Mouse (Mus musculus) intestine, embryonic 15.5 days (tissue): ENCODE results near the gene Arhgap15. TPM values are rescaled to one million over a fixed set of nuclear protein-coding genes. Genes with fewer than 3 reads are reported as not detected.

Experiments
- ATAC-seq: fragments of 200-750 bp; cut with Nextera tagmentation; 2 replicates; pipeline ENCODE4 v1.8.0; 2017; ENCODE audit warnings: moderate TSS enrichment, moderate library complexity
- H3K27ac ChIP-seq: fragments of 300-500 bp; sonication (generic); 2 replicates; pipeline ENCODE4 v1.5.1; 2015; ENCODE audit warnings: mild to moderate bottlenecking, inconsistent platforms
- H3K27me3 ChIP-seq: fragments of 300-500 bp; sonication (generic); replicated peaks from 2 replicates; pipeline ENCODE4 v1.6.1; 2015; ENCODE audit warnings: inconsistent platforms
- H3K36me3 ChIP-seq: fragments of 300-500 bp; sonication (generic); 2 replicates; pipeline ENCODE4 v1.6.1; 2015; ENCODE audit warnings: inconsistent platforms
- H3K4me1 ChIP-seq: fragments of 300-500 bp; sonication (generic); replicated peaks from 2 replicates; pipeline ENCODE4 v1.6.1; 2015; ENCODE audit warnings: inconsistent platforms
- H3K4me2 ChIP-seq: fragments of 300-500 bp; sonication (generic); replicated peaks from 2 replicates; pipeline ENCODE4 v1.6.1; 2015; ENCODE audit warnings: mild to moderate bottlenecking, inconsistent platforms
- H3K4me3 ChIP-seq: fragments of 300-500 bp; sonication (generic); replicated peaks from 2 replicates; pipeline ENCODE4 v1.5.1; 2015; ENCODE audit warnings: inconsistent platforms
- H3K9ac ChIP-seq: fragments of 300-500 bp; sonication (generic); 2 replicates; pipeline ENCODE4 v1.6.1; 2015; ENCODE audit warnings: inconsistent platforms
- H3K9me3 ChIP-seq: fragments of 300-500 bp; sonication (generic); 2 replicates; pipeline ENCODE4 v1.6.1; 2016; ENCODE audit warnings: inconsistent platforms
- WGBS: fragments of 180-500 bp; shearing (Covaris S2); methylation state at CpG from one replicate; pipeline ENCODE4 v1.1.7; 2015; 5-methylcytosine and 5-hydroxymethylcytosine counted together
- polyA plus RNA-seq: library from polyadenylated mRNA; unstranded; fragments of >200 nt; fragmentation: Nextera tagmentation; extraction: Ambion mirVana; gene quantifications from 2 replicates; pipeline ENCODE4 v1.2.1, GENCODE M21; 2015

Gene Arhgap15
- polyA plus RNA-seq, 1 experiment from 2014 or later = 1.6 TPM

DNA sequence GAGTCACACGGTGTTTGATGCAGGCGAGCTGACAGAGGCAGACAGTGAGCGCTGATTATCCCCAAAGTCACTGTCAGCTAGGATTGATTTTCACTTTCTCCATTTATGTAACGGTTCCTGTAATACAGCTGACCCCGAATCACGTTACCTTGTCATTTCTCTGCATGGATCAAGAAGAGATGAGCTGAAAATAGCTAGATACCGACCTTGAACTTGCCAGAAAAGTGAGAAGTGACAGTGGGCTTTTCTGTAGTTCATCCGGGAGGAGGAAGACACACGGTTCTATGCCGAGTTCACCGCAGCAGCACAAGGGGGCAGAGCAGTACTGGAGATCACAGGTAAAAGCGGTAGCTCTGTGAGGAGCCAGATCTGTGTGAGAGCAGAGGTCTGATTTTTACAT, 38.5 kb downstream of the Arhgap15 start:
- H3K4me2 ChIP-seq = no peak overlapping the region
- no peak overlapping the region for H3K4me3 ChIP-seq
- peak; percentile 71; the same call in 1 of the 2 replicates for ATAC-seq
- H3K27me3 ChIP-seq = no peaks in the 10 kb centered on the region
- H3K9ac ChIP-seq = no peak overlapping the region
- H3K9me3 ChIP-seq = no peaks in the 10 kb centered on the region
- H3K4me1 ChIP-seq = no peaks in the 10 kb centered on the region
- no peaks in the 10 kb centered on the region for H3K36me3 ChIP-seq
- H3K27ac ChIP-seq = no peak overlapping the region
- 47% methylated on average over 12 of the region's 12 CpGs for WGBS

DNA sequence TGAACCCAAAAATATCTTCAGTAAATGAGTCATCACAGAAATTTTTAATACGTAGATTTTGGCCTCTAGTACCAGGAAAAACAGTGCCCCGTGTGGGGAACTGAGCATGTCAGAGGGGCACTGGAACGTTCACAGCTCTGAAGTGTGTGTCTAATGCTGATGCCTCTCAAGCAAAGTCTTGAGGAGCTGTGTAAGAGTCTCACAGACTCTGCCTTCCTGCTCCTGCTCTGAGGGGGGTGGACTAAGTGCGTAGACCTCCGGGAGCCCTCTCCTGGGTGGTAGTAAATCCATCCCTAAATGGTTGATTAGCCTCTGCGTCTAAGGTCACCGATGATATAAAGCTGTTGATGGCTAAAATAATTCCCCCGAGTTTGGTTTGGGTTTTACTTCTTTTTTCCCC, 39.9 kb downstream of the Arhgap15 start:
- Histone ChIP-seq H3K36me3 (no peaks in the 10 kb centered on the region), H3K9me3 (no peaks in the 10 kb centered on the region), H3K27me3 (no peaks in the 10 kb centered on the region), H3K9ac (no peak overlapping the region), H3K4me3 (no peak overlapping the region), H3K4me2 (no peak overlapping the region), H3K4me1 (no peaks in the 10 kb centered on the region), H3K27ac (no peak overlapping the region)
- ATAC-seq = no peak
- 41% methylated on average over 8 of the region's 8 CpGs for WGBS

DNA sequence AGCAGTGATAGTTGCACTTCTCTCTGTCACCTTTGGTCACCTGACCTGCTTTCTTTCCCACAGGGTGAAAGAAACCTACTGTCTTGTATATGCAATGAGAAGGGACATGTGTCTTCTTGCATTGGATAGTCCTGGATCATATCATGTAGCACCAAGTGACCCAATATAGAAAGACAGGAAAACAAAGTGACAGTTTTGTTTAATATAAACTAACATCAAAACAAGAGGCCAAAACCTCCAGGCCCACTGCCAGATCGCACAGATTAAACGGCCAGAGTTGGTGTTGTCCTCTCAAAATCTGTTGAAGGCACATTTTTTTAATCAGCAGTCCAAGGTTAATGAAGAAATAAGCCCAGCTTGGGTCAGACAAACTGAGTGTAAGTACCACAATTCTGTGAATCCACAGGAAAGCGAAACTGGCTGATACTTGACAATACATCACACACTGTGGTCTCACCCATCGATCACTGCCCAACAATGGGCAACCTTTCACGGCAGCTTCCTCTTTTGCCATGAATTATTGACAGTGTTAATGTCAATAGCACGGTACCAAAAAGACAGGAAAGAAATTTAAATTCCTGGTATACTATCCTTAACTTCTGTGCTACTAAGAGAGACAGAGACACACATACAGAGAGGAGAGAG, 41.5 kb downstream of the Arhgap15 start:
- Histone ChIP-seq H3K9me3 (no peaks in the 10 kb centered on the region), H3K4me3 (no peak overlapping the region), H3K27ac (no peak overlapping the region), H3K27me3 (no peaks in the 10 kb centered on the region), H3K9ac (no peak overlapping the region), H3K36me3 (no peaks in the 10 kb centered on the region), H3K4me1 (no peaks in the 10 kb centered on the region), H3K4me2 (no peak overlapping the region)
- ATAC-seq = no peak
- WGBS = 56% methylated on average over 6 of the region's 6 CpGs

DNA sequence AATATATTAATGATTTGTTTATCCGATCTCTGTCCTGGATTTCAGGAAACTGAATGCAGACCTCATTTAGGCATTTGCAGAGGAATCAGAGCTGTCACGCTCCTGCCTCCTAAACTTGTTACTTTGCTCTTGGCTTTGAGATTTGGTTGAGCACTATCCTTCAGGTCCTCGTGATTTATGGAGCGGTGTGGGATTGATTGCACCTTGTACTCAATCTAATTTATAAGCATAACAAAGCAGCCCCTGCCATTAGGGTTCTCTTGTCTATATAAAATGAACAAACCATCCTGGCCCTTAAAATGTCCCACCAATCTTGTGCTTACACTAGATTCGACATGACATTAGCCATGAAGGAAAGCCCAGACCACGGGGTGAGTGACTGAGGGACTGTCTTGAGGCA, 43.0 kb downstream of the Arhgap15 start:
- Histone ChIP-seq H3K9me3 (no peaks in the 10 kb centered on the region), H3K9ac (no peak overlapping the region), H3K27ac (no peak overlapping the region), H3K4me2 (no peak overlapping the region), H3K4me1 (no peaks in the 10 kb centered on the region), H3K4me3 (no peak overlapping the region), H3K36me3 (no peaks in the 10 kb centered on the region), H3K27me3 (no peaks in the 10 kb centered on the region)
- 66% methylated on average over 6 of the region's 6 CpGs for WGBS
- no peak for ATAC-seq

DNA sequence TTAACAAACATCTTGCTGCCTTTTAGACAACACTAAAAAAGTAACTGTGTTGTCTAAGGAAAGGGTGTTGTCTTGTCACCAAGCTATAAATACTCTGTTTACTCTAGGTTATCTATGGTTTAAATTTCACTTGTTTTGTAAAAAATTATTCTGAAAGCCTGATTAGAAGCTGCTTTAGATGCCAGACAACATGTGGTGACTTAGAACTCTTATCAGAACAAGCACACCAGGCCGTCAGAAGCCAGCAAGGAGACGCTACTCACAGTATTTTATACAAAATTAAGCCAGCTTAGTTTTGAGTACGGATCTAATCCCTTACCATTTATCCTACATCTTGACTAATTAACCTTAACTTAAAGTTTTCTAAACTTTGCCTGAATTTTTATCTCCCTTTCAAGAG, 44.5 kb downstream of the Arhgap15 start:
- 62% methylated on average over 3 of the region's 3 CpGs for WGBS
- Histone ChIP-seq H3K9ac (no peak overlapping the region), H3K4me1 (no peaks in the 10 kb centered on the region), H3K27me3 (no peaks in the 10 kb centered on the region), H3K4me2 (no peak overlapping the region), H3K36me3 (no peaks in the 10 kb centered on the region), H3K9me3 (no peaks in the 10 kb centered on the region), H3K4me3 (no peak overlapping the region), H3K27ac (no peak overlapping the region)
- ATAC-seq = no peak

DNA sequence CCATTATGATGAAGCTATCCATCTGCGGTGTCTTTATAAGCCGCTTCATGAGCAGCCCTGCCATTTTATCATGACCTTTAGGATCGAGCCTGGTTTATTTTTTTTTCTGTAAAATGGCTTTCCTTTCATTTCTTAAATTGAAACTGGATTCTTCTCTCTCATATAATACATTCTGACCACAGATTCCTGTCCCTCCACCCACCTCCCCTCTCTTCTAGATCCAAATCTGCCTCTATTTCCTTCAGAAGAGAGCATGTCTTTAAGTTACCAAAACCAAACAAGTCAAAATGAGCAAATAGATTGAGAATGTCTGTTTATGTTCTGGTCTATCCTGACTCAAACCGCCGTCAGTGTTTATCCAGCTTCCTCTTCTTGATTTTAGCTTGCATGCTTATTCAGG, 46.1 kb downstream of the Arhgap15 start:
- Histone ChIP-seq H3K4me1 (no peaks in the 10 kb centered on the region), H3K27ac (no peak overlapping the region), H3K4me2 (no peak overlapping the region), H3K36me3 (no peaks in the 10 kb centered on the region), H3K9ac (no peak overlapping the region), H3K27me3 (no peaks in the 10 kb centered on the region), H3K4me3 (no peak overlapping the region), H3K9me3 (no peaks in the 10 kb centered on the region)
- ATAC-seq = no peak
- WGBS = 73% methylated on average over 5 of the region's 5 CpGs

DNA sequence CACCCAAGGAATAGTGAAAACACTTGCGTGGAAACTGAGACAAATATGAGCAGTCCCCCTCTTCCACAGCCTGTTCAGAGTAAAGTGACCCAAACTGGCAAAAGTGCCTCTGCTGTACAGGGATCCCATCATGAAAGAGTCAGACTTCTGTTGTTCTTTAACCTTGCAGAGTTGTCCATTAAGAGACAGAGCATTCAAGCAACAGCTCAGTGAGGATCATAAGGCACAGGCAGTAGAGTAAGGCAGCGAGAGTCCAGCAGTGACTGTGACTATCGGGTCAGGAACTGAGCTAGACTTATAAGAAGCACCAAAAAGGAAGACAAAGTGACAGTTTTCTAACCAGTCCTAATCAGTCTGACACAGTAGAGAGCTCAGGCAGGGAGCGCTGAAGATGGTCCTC, 47.8 kb downstream of the Arhgap15 start:
- ATAC-seq = no peak
- Histone ChIP-seq H3K4me3 (no peak overlapping the region), H3K27ac (no peak overlapping the region), H3K9me3 (no peaks in the 10 kb centered on the region), H3K9ac (no peak overlapping the region), H3K27me3 (no peaks in the 10 kb centered on the region), H3K4me2 (no peak overlapping the region), H3K36me3 (no peaks in the 10 kb centered on the region), H3K4me1 (no peaks in the 10 kb centered on the region)
- WGBS = 92% methylated on average over 4 of the region's 4 CpGs

DNA sequence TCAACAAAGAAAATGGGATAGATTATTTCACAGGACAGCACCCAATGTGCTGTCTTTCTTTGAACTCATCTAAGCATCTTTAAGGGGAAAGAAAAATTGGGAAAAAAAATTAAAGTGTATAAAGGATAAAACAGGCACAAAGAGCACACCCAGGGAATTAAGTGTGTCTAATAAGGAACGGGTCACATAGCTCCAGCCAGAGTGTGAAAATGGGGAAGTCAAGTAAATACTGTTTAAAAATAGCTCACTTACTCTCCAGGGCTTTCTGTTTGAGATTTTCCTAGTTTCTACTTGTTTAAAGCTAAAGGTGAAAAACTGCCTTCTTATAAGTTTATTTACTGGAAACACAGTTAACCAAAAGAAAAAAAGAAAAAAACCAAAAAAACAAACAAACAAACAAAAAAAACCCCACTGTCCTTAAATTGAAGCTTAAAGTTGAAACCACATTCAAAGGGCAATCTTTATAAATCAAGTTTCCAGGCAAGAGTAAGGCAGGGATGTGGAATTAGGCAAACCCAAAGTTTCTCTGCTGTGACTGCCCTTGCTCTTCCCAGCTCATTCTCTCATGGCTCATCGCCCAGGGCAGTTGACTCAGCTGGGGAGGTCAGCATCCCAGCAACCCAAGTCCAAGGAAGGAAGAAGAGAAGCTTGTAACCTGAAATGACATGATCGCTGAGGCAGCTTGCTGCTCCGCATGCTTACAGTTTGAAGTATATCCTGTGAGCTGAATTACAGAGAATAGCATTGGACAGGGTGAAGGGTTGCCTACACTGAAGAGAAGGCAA, 57.5 kb downstream of the Arhgap15 start:
- no peaks in the 10 kb centered on the region for H3K27me3 ChIP-seq
- ATAC-seq = no peak
- no peaks in the 10 kb centered on the region for H3K9me3 ChIP-seq
- H3K4me3 ChIP-seq = no peak overlapping the region
- H3K4me1 ChIP-seq = no peaks in the 10 kb centered on the region
- H3K36me3 ChIP-seq = no peaks in the 10 kb centered on the region
- H3K4me2 ChIP-seq = no peak overlapping the region
- 71% methylated on average over 4 of the region's 4 CpGs for WGBS
- no peak overlapping the region for H3K27ac ChIP-seq
- H3K9ac ChIP-seq = no peak overlapping the region

DNA sequence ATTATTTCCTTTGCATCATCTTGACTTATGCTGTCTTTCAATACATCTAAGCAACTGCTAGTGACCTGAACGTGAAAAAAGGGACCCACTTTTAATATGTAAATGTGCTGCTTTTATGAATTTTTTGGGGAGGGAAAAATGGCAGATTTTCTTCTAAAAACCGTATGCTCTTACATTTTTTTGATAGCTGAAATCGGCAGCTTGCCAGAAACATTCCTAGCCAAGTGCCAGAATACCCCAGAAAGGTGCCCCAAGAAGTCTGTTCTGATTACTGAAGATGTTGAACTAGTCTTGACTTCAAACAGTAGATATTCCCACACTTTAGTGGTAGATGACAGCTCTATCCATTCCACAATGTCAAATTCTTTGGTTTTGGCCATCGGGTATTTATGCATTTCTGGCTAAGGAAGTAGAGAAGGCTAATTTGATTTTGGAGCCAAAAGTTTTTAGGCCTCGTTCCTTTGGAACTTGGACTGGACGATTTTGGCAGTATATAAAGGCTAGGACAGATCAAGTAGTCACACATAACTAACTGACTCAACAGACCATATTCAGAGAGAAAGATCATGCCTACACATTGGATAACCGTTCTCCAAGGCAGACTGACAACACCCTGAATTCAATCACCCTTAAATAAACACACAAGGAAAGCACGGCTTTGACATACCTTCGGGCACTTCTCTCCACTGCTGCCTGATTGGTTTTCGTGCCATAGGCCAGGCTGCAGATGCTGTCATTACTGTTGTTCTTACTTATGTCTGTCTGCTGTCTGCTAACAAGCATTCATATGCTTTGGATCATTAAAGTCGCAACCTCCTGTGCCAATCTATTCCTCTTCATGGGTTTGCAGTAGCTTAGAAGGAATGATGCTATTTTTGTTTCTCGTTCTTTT, 67.5 kb downstream of the Arhgap15 start:
- WGBS = 78% methylated on average over 12 of the region's 12 CpGs
- H3K4me1 ChIP-seq = no peaks in the 10 kb centered on the region
- ATAC-seq = no peak
- no peak overlapping the region for H3K4me3 ChIP-seq
- H3K27me3 ChIP-seq = no peaks in the 10 kb centered on the region
- no peak overlapping the region for H3K4me2 ChIP-seq
- no peaks in the 10 kb centered on the region for H3K36me3 ChIP-seq
- H3K9me3 ChIP-seq = no peaks in the 10 kb centered on the region
- no peak overlapping the region for H3K27ac ChIP-seq
- H3K9ac ChIP-seq = no peak overlapping the region

DNA sequence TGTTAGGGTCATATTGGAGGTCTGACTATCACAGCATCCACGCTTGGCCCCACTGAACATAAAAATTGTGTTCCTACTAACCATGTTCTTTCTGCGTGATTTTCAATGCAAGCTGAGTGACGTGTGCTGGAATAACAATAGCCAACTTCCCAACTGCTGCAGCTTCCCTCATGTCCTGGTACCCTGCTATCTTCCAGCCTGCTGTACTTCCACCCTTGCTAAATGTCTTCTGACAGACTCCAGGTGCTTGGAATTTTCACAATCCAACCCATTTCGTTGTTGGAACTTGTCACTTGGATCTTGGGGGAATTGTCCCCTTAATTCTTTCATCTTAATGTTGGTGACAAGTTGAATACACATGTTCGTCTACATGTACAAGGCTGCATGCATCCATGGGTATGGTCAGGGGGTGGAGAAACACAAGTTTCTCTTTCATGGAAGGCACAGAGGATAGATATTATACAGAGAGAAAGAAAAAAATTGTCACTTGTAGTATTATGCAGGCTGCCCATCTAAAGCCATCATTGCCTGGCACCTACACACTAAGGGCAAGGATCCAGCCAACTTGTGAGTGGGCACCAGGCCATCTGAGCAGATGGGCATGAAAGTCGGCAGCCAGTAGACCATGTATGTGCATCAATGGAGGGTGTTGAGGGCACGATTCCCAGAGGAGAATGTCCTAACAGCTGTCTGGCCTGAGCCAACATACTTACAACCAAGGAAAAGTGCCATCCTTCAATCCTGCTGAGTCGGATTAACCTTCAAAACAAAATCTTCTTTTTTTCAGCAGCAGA, 68.4 kb downstream of the Arhgap15 start:
- H3K27me3 ChIP-seq = no peaks in the 10 kb centered on the region

DNA sequence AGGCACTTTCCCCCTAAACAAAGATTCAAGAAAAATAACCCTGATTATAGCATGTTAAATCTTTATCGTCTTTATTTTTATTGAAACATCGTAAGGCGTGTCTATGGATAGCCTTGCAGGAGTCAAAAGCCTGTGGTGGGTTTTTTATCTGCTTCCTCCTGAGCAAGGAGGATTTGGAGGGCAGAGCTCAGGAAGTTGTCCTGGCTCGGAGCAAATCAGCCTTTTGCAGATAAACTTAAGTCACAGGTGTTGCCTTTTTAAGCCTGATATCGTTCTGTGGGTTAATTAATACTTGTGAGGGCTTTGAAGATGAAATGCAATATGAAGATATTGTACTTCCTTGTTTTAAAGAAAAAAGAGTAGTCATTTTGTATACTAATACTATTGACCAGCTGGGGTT, 87.3 kb downstream of the Arhgap15 start:
- no peaks in the 10 kb centered on the region for H3K27me3 ChIP-seq
- no peaks in the 10 kb centered on the region for H3K9me3 ChIP-seq
- ATAC-seq = no peak
- no peak overlapping the region for H3K27ac ChIP-seq
- H3K4me2 ChIP-seq = no peak overlapping the region
- no peaks in the 10 kb centered on the region for H3K36me3 ChIP-seq
- H3K4me1 ChIP-seq = no peaks in the 10 kb centered on the region
- 74% methylated on average over 5 of the region's 5 CpGs for WGBS
- H3K4me3 ChIP-seq = no peak overlapping the region
- H3K9ac ChIP-seq = no peak overlapping the region

More for the DNA sequence above, 68.4 kb downstream of the Arhgap15 start:
- 88% methylated on average over 8 of the region's 8 CpGs for WGBS
- no peak overlapping the region for H3K9ac ChIP-seq
- H3K27ac ChIP-seq = no peak overlapping the region
- no peak overlapping the region for H3K4me2 ChIP-seq
- ATAC-seq = no peak
- no peak overlapping the region for H3K4me3 ChIP-seq
- H3K4me1 ChIP-seq = no peaks in the 10 kb centered on the region
- H3K9me3 ChIP-seq = no peaks in the 10 kb centered on the region
- no peaks in the 10 kb centered on the region for H3K36me3 ChIP-seq

DNA sequence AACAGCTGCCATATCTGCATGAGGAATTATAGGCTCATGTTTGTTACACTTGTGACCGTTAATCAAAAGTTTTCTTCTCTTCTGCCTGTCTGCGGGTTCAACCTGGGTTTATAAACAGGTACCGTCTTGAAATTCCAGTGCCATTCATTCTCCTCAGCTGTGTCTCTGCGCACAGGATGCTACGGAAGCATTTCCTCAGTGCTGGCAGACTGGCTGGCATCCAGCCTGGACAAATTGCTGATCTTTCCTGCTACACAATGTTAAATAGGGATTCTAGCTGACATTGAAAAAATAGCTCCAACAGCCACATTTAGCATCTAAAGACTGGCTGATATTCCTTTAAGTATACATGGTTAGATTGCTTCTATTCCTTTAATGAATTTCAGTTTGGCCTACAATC, 93.0 kb downstream of the Arhgap15 start:
- H3K4me1 ChIP-seq = no peaks in the 10 kb centered on the region
- no peaks in the 10 kb centered on the region for H3K9me3 ChIP-seq
- no peaks in the 10 kb centered on the region for H3K27me3 ChIP-seq
- no peak overlapping the region for H3K27ac ChIP-seq
- H3K4me2 ChIP-seq = no peak overlapping the region
- ATAC-seq = no peak
- H3K36me3 ChIP-seq = no peaks in the 10 kb centered on the region
- WGBS = 46% methylated on average over 5 of the region's 5 CpGs
- H3K9ac ChIP-seq = no peak overlapping the region
- no peak overlapping the region for H3K4me3 ChIP-seq
